Mouse (Mus musculus) CH12.LX (cell line): Measurements from ENCODE around the gene Dnah3.

Experiments used
- CTCF ChIP-seq, 2 experiments: IDR thresholded peaks in 1 of 2; conservative IDR thresholded peaks in 1 of 2; 2 replicates each; pipeline ENCODE4 v1.5.1; 2011 to 2012; ENCODE audit warnings: low read depth in 2 of 2, low read length in 2 of 2, improper control_type of control experiment in 1 of 2, inconsistent platforms in 1 of 2, mild to moderate bottlenecking in 1 of 2, moderate library complexity in 1 of 2
- POLR2A ChIP-seq: IDR thresholded peaks from 2 replicates; pipeline ENCODE4 v1.6.1; 2011; ENCODE audit warnings: low read depth, mild to moderate bottlenecking, improper control_type of control experiment, low read length
- POLR2AphosphoS2 ChIP-seq: IDR thresholded peaks from 2 replicates; pipeline ENCODE4 v1.6.1; 2011; ENCODE audit warnings: low read depth, low read length, improper control_type of control experiment
- RAD21 ChIP-seq: IDR thresholded peaks from 2 replicates; pipeline ENCODE4 v1.6.1; 2011; ENCODE audit warnings: low read depth, mild to moderate bottlenecking, low read length, improper control_type of control experiment, moderate library complexity
- UBTF ChIP-seq: IDR thresholded peaks from 2 replicates; pipeline ENCODE4 v1.6.1; 2012; ENCODE audit warnings: low read depth, mild to moderate bottlenecking, inconsistent platforms, low read length, improper control_type of control experiment, moderate library complexity

GRCm38 (mm10) chr7:119954047-119954446 is 141.0 kb downstream of the Dnah3 start:
- no peak for TF ChIP-seq UBTF
- no peak for TF ChIP-seq CTCF (conservative IDR thresholded peaks at IDR 0.05 in 1 of 2, IDR thresholded peaks at IDR 0.05 in 1 of 2; ENCODE audit: low read depth in 2 of 2, low read length in 2 of 2)
- TF ChIP-seq POLR2A = no peak
- TF ChIP-seq RAD21 = no peak
- no peak for TF ChIP-seq POLR2AphosphoS2
